Mouse (Mus musculus) ZHBTc4 (cell line): ENCODE measurements at regions not wholly inside any gene's neighbourhood (a gene's known extent, or its start where the extent isn't known, plus 50 kb on each side); places are given as distances from the start of the nearest gene placed in this dataset.

Source experiments
- DNase-seq: peaks from one replicate; pipeline ENCODE4 v3.0.0-alpha.2; 2011; ENCODE audit warnings: low read depth, low spot score

- DNase-seq = no peak
These were observed 466.4 kb upstream of the Pbx1 start for GRCm38 (mm10) chr1:168898483-168898882.

DNA sequence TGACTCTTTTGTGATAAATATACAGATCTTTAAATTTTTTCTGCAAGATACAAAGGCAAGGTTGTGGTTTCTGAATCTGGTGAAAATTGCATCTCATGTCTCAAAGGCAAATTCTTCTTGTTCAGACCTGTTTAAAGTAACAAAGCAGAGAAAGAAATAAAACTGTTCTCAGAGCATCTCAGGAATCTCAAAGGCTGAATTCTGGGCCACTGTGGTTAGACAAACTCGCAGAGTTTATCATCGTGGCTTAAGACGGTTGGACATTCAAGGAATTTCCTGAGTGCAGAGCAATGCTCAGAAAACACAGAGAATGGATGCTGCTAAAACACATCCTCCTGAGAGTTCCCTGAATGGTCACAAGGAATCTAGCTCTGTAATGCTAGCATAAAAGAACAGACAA lies 429.5 kb upstream of the Pbx1 start:
- no peak for DNase-seq

DNA sequence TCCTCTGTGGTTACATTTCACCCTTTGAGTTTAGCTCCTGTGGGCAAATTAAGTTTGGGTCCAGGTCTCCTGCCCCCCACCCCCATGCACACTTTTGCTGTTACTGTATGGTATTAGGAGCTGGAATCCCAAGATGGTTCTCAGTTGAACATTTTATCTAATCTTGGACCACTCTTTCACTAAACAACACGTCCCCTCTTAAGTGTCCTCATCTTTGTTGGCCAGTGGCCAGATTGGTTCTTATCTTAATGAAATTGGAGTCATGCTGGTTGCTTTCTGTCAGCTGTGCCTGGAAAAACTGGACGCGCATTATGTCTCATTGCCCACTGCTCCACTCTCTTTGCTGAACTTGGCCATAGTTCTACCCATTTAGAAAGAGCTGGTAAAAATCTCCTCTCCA lies 391.1 kb upstream of the Pbx1 start:
- no peak for DNase-seq

- no peak for DNase-seq
These were observed 386.3 kb upstream of the Pbx1 start for GRCm38 (mm10) chr1:168818381-168818780.

DNA sequence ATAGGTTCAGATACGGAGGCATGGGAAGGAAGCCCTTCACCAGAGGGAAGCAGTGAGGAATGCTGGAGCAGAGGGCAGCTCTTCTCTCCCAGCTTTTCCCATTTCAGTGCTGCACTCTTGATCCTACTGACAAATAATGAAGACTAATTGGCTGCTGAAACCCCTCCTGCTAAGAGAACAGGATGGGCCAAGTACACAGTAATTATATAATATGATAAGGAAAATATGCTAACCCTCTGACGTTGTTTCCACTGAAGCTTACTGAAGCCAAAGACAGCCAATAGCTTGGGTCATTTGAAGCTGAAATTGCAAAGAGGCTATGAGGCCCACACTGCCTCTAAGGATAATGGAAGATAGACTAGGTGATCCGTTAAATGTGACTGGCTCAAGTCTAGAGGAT lies 375.0 kb upstream of the Pbx1 start:
- no peak for DNase-seq

- no peak for DNase-seq
These were observed 373.4 kb upstream of the Pbx1 start for GRCm38 (mm10) chr1:168805442-168805841.

- DNase-seq = no peak
These were observed 369.0 kb upstream of the Pbx1 start for GRCm38 (mm10) chr1:168801046-168801445.

- no peak for DNase-seq
These were observed 354.7 kb upstream of the Pbx1 start for GRCm38 (mm10) chr1:168786731-168787130.

GRCm38 (mm10) chr1:168783851-168784250 lies 351.8 kb upstream of the Pbx1 start:
- no peak for DNase-seq

GRCm38 (mm10) chr1:168764368-168764895 lies 332.4 kb upstream of the Pbx1 start:
- DNase-seq = no peak

- DNase-seq = no peak
These were observed 329.0 kb upstream of the Pbx1 start for GRCm38 (mm10) chr1:168761095-168761494.

DNA sequence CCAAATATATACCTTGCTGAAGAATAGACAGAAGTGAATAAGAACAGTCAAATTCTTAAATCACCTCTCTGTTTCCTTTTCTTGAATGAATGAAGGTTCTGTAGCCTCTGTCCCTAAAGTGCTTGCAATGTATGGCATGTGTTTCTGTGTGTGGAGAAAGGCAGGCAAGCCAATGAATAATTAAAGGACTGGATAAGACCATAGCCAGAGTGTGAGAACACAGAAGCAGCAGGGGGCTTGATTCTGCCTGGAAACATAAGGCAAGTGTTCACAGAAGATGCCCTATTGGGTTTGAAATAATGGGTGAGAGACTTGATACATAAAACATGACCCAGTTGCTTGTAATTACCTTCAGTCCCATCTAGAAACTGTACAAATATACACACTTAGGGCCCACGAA lies 328.2 kb upstream of the Pbx1 start:
- DNase-seq = no peak

- no peak for DNase-seq
These were observed 326.8 kb upstream of the Pbx1 start for GRCm38 (mm10) chr1:168758835-168759234.

DNA sequence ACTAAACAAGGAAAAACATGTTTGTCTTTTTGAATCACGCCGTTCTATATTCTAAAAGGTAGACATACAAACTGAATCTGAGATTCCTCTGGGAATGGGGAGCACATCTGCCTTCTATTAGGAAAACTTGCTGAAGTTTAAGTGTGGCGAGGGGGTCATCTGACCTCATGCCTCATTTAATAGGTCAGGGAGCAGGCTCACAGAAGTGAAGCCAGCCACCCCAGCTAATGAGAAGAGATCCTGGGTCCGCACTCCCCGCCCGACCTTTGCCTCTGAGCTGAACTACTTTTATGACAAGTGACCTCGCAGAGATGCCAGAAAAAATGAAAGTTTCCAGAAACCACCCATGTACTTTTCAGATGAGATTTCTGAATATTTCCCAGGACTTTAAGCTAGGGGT lies 322.1 kb upstream of the Pbx1 start:
- no peak for DNase-seq

DNA sequence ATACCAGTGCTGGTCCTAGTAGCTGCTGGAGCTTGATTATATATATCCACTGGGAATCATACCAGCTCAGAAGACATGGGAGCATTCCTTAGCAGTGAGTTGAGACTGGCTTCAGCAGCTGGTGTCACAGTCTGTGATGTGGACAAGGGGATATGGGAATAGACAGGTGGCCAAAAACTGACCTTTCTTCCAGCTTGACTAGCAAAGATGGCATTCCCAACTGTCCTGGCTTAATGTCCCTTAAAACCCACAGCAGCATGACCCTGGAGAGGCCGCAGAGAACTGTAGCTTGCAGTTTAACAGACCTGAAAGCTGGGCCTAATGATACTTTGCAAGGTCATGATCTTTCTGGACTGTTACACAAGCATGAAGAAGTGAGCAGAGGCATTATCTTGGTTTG lies 311.4 kb upstream of the Pbx1 start:
- DNase-seq = no peak

- no peak for DNase-seq
These were observed 305.9 kb upstream of the Pbx1 start for GRCm38 (mm10) chr1:168738005-168738404.

- no peak for DNase-seq
These were observed 305.3 kb upstream of the Pbx1 start for GRCm38 (mm10) chr1:168737277-168737863.

DNA sequence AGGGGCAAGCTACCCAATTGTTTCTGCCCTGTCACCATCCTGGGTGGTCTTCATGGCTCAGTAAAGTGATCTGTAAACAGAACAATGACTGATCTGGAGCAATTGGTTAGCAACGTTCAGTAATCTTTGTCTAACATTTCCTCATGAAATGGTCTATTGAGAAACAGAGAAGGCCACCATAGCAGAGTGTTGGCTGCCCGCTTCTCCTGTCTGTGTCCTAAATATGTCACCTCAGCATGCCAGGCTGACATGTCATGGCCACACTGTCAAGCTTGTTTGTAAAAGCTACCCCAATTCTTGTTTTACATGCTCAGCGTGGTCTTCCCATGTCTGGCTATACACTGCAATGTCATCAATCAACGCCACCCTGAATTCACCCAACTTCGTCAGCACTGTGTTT lies 301.0 kb upstream of the Pbx1 start:
- no peak for DNase-seq

- DNase-seq = peak; percentile 8
These were observed 277.8 kb upstream of the Pbx1 start for GRCm38 (mm10) chr1:168709836-168710235.

DNA sequence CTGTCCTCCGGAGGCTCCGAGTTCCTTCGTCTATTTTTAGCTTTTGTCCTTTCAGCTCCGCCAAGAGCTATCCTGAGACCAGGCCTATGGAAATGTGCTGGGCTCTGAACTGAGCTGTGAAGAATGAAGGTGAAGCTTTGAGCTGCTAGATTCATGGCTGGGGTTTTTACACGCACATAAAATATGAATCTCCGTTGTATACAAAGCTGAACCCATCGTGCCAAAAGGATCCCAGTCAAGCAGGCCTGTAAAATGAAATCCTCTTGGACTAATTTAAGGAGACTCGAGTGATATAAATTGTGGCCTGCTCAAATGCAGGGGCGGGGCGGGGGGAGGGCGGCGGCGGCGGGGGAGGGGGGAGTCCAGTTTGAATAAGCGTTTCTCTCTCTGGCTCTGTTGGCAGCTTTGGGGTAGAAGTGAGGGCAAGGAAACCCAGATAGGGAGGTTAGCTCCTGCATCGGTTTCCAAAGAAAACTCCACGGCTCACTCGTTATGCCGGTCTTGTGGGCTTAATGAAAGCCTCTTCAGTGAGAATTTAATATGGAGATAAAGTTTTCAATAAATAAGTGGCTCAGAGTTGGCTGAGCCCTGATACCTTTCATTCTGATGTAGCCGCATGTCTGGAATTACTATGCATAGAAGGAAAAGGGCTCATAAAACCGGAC lies 277.1 kb upstream of the Pbx1 start:
- DNase-seq = peak; percentile 5

- no peak for DNase-seq
These were observed 276.2 kb upstream of the Pbx1 start for GRCm38 (mm10) chr1:168708161-168708865.

DNA sequence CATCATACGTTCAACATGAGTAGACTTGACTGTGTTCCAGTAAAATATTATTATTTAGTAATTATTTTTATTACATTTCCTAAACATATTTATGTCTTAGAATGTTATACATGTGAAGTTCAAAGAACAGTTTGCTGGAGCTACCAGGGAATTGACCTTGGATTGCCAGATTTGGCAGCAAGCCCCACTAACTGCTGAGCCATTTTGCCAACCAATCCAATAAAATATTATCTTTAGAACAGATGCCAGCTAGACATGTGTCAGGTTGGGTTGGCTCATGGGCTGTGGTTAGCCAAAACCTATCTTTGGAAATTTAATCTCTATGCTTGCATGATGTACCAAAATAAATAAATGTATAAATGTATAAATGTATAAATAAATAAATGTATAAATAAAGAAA lies 265.3 kb upstream of the Pbx1 start:
- DNase-seq = no peak

- no peak for DNase-seq
These were observed 254.8 kb upstream of the Pbx1 start for GRCm38 (mm10) chr1:168686821-168687220.
